Mouse (Mus musculus) forebrain, embryonic 12.5 days (tissue): ENCODE measurements around the gene Dhtkd1. TPM values are rescaled to one million over a fixed set of nuclear protein-coding genes. Genes with fewer than 3 reads are reported as not detected.

ENCODE experiments used
- ATAC-seq: fragments of 200-750 bp; cut with Nextera tagmentation; 2 replicates; pipeline ENCODE4 v1.8.0; 2017; ENCODE audit warnings: moderate TSS enrichment; ENCODE audit not compliant: low FRiP score
- H3K27ac ChIP-seq: fragments of 300-500 bp; sonication (generic); 2 replicates; pipeline ENCODE4 v1.5.1; 2016; ENCODE audit warnings: mild to moderate bottlenecking
- H3K27me3 ChIP-seq: fragments of 300-500 bp; sonication (generic); 2 replicates; pipeline ENCODE4 v1.6.1; 2016; ENCODE audit warnings: mild to moderate bottlenecking
- H3K36me3 ChIP-seq: fragments of 300-500 bp; sonication (generic); replicated peaks from 2 replicates; pipeline ENCODE4 v1.6.1; 2016; ENCODE audit warnings: mild to moderate bottlenecking
- H3K4me1 ChIP-seq: fragments of 300-500 bp; sonication (generic); 2 replicates; pipeline ENCODE4 v1.6.1; 2016
- H3K4me2 ChIP-seq: fragments of 300-500 bp; sonication (generic); 2 replicates; pipeline ENCODE4 v1.6.1; 2016; ENCODE audit warnings: mild to moderate bottlenecking, moderate library complexity
- H3K4me3 ChIP-seq: fragments of 300-500 bp; sonication (generic); replicated peaks from 2 replicates; pipeline ENCODE4 v1.5.1; 2016; ENCODE audit warnings: mild to moderate bottlenecking
- H3K9ac ChIP-seq: fragments of 300-500 bp; sonication (generic); 2 replicates; pipeline ENCODE4 v1.6.1; 2016; ENCODE audit warnings: mild to moderate bottlenecking
- H3K9me3 ChIP-seq: fragments of 300-500 bp; sonication (generic); 2 replicates; pipeline ENCODE4 v1.6.1; 2016
- WGBS: fragments of 180-500 bp; shearing (Covaris S2); methylation state at CpG from one replicate; pipeline ENCODE4 v1.1.7; 2016; 5-methylcytosine and 5-hydroxymethylcytosine counted together
- polyA plus RNA-seq: library from polyadenylated mRNA; unstranded; fragments of >200 nt; fragmentation: Nextera tagmentation; extraction: Ambion mirVana; gene quantifications from 2 replicates; pipeline ENCODE4 v1.2.1, GENCODE M21; 2016

The Dhtkd1 gene
- polyA plus RNA-seq, 1 experiment from 2014 or later = 3.7 TPM

DNA sequence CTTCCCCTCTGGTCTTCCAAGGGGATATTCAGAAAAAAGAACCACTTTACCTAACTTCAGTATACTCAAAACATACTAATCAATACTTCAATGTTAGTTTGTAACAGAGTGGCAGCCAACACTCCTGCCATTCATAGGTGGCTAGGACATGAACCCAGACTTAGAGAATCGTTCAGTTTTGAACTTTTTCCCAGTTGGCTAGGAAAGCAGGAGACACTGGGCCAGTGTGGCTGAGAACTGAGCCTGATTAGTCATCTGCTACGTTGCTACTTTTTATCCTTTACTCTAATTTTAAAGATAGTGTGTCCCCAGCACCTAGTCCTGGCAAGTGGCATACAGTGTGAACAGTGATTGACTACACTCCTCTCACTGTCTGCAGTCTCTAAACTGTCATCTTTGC lies 74.9 kb downstream of the Dhtkd1 start:
- Histone ChIP-seq H3K27me3 (no peaks in the 10 kb centered on the region), H3K9me3 (no peaks in the 10 kb centered on the region), H3K4me2 (no peak overlapping the region), H3K4me3 (no peak overlapping the region), H3K27ac (no peak overlapping the region), H3K4me1 (no peaks in the 10 kb centered on the region), H3K9ac (no peak overlapping the region), H3K36me3 (peaks cover 62% of the 10 kb centered on the region)
- ATAC-seq = no peak
- 90% methylated on average over 2 of the region's 2 CpGs for WGBS

DNA sequence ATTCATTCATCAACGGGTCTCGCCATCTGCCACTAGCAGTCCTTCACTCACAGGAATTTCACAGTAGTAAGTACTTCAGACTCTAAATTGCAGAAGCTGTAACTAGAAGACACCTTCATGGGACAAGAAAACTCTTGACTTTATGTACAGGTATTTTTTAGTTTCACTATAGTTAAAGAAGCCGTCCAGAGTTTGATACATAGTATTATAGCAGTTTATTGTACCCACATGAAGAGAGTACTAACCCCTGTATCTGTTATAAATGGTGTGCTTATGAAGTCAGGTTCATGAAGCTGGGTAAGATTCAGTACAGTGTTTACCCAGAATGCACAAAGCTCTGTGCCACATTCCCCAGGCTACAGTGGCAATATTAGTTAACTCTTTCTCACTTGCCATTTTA lies 79.8 kb downstream of the Dhtkd1 start, which contains the start of gene Gm13199:
Gm13199 (minus strand) TSS at position 101 of the 400 bp plus-strand sequence.
- no peak within 1 kb of the TSS for H3K9ac ChIP-seq
- H3K27ac ChIP-seq = no peak within 1 kb of the TSS
- H3K36me3 ChIP-seq = peaks cover 58% of the 10 kb centered on the region

DNA sequence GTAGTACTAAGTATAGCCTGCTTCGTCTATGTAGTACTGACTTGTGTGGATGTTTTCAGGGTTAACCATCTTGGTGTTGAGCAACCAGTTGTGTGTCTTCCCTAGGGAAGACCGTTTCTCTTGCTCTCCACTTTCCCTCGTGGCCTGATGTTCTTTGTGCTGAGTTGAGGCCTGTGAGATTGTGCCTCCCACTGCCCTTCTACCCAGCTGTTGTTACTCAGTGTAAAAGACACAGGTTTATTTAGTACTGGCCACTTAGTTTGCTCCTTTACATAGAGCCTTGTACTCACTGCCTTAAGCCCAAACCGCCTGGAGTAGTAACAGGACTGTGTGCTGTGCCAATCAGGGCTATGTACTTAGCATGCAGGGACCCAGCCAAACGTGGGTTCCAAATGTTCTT lies 90.7 kb downstream of the Dhtkd1 start:
- no peak for ATAC-seq
- Histone ChIP-seq H3K27ac (no peak overlapping the region), H3K9me3 (no peaks in the 10 kb centered on the region), H3K4me2 (no peak overlapping the region), H3K4me1 (no peaks in the 10 kb centered on the region), H3K36me3 (peaks cover 24% of the 10 kb centered on the region), H3K9ac (no peak overlapping the region), H3K4me3 (no peak overlapping the region), H3K27me3 (no peaks in the 10 kb centered on the region)
- WGBS = 91% methylated on average over 5 of the region's 5 CpGs

More for the DNA sequence above, 79.8 kb downstream of the Dhtkd1 start, which contains the start of gene Gm13199:
- H3K27me3 ChIP-seq = no peaks in the 10 kb centered on the region
- WGBS = 94% methylated on average over 3 of the region's 3 CpGs
- no peak for ATAC-seq
- no peaks in the 10 kb centered on the region for H3K4me1 ChIP-seq
- H3K4me2 ChIP-seq = no peak within 1 kb of the TSS
- H3K9me3 ChIP-seq = no peaks in the 10 kb centered on the region
- H3K4me3 ChIP-seq = no peak within 1 kb of the TSS

DNA sequence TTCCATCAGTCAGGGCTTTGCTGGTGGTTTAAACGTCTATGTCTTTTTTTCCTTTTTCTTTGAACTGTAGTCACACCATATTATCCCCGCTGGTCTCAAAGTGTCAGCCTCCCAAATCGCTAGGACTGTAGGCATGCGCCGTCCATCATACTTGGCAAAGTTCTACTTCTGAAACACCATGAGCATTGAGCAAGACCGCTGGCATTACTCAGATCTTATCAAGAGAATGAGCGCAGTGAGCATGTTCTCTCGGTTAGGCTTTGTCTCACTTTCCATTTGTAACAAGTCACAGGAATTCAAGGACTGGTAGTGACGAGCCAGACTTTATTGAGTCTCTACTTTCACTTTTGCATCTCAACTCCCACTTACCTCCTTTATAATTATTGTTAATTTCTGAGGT lies 91.5 kb downstream of the Dhtkd1 start:
- H3K4me3 ChIP-seq = no peak overlapping the region
- peaks cover 7% of the 10 kb centered on the region for H3K4me1 ChIP-seq
- no peak overlapping the region for H3K27ac ChIP-seq
- H3K27me3 ChIP-seq = no peaks in the 10 kb centered on the region
- H3K4me2 ChIP-seq = no peak overlapping the region
- no peaks in the 10 kb centered on the region for H3K9me3 ChIP-seq
- peaks cover 21% of the 10 kb centered on the region for H3K36me3 ChIP-seq
- whole genome bisulfite sequencing = 96% methylated on average over 9 of the region's 9 CpGs
- ATAC-seq = no peak
- no peak overlapping the region for H3K9ac ChIP-seq

Other genes starting within 250 kb of the Dhtkd1 start
- gene Camk1d, start 228.3 kb downstream of the Dhtkd1 start, polyA plus RNA-seq = 2.7 and 2.9 TPM in 2 replicates
- gene Nudt5, start 97.8 kb downstream of the Dhtkd1 start, polyA plus RNA-seq = 70.7 and 75.4 TPM in 2 replicates
- gene Cdc123, start 97.6 kb downstream of the Dhtkd1 start, polyA plus RNA-seq = 361 and 372 TPM in 2 replicates
- gene Gm13199, start 79.9 kb downstream of the Dhtkd1 start, polyA plus RNA-seq = 1.8 and 3.1 TPM in 2 replicates
- 79.8 and 85.5 TPM in 2 replicates for gene Sec61a2, start 47.4 kb downstream of the Dhtkd1 start, polyA plus RNA-seq
- 13.9 and 14.0 TPM in 2 replicates for gene Upf2, start 8.7 kb upstream of the Dhtkd1 start, polyA plus RNA-seq
- gene Proser2, start 187.4 kb upstream of the Dhtkd1 start, polyA plus RNA-seq = 2.6 and 3.1 TPM in 2 replicates